Mouse (Mus musculus) T-helper 2 cell (primary cell): ENCODE measurements around the gene Nfatc3.

ENCODE experiments used
- in situ Hi-C: fragments of 300-600 bp; cut with MboI, MseI; formaldehyde crosslinking; loops from one replicate; pipeline ENCODE4 v1.15.1; 2025; ENCODE audit warnings: high pct_unique_total_duplicates

Gene Nfatc3

DNA sequence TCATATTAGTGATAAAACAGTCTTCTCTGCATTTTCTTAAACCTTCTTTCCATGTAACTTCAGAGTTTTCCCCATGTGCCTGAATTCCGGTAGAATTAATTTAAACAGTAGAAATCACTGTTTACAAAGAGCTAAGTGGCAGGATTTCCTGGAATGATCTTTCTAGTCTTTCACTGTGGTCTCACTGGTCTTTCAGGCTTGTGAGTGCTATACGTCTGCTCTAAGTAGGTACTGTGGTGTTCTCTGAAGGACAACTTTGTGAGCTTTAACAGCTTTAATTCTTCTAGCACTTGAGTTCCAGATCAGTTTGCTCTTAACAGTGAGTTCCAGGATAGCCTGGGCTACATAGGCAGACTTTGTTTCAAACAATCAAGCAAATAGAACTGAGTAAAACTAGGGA is 119.8 kb downstream of the Nfatc3 start:
- in situ Hi-C loops: no loop called here
